Mouse (Mus musculus) spleen, adult 12 weeks (tissue): ENCODE measurements around the gene Grin2c.

Experiments used
- DNase-seq: peaks from one replicate; pipeline ENCODE4 v3.0.0; 2022; ENCODE audit warnings: low spot score

The Grin2c gene

GRCm38 (mm10) chr11:115202316-115202715 is 64.7 kb downstream of the Grin2c start:
- DNase-seq, result peak; percentile 46

DNA sequence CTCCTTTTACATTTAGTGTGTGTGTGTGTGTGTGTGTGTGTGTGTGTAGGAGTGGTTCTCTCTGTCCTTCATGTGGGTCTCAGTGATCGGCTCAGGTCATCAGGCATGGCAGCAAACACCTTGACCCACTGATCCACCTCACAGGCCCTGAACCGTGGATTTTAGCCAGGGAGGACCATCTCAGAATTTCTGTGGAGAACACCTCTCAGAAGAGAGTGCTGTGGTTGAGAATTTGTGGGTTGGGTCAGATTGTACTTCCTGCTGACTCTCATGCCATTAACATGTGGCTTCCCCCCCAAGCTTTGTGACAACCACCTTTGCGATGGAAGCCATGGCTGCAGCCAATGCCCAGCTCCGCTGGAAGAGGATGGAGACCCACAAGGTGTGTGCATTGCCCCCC is 66.5 kb downstream of the Grin2c start:
- DNase-seq, result no peak
